Mouse (Mus musculus) E14TG2a.4 (cell line): ENCODE results near the gene Daglb.

Experiments
- CTCF ChIP-seq: conservative IDR thresholded peaks from 2 replicates; pipeline ENCODE4 v1.5.1; 2014; ENCODE audit warnings: low read length
- NANOG ChIP-seq: IDR thresholded peaks from 2 replicates; pipeline ENCODE4 v1.6.1; 2014; ENCODE audit warnings: borderline replicate concordance, low read length, mixed read lengths
- POU5F1 ChIP-seq: IDR thresholded peaks from 2 replicates; pipeline ENCODE4 v1.6.1; 2014; ENCODE audit warnings: low read length, borderline replicate concordance

GRCm38 (mm10) chr5:143487193-143487592 is 22.8 kb downstream of the Daglb start:
- no peak for TF ChIP-seq CTCF
- TF ChIP-seq POU5F1: no peak
- no peak for TF ChIP-seq NANOG
